Mouse (Mus musculus) CH12.LX (cell line): ENCODE data around the gene Prkar1b. TPM values are rescaled to one million over a fixed set of nuclear protein-coding genes. Genes with fewer than 3 reads are reported as not detected.

Experiments used
- DNase-seq: peaks from one replicate; pipeline ENCODE4 v3.0.0-alpha.2; 2013; ENCODE audit errors: extremely low read depth
- H3K27ac ChIP-seq: 2 replicates; pipeline ENCODE4 v1.5.1; 2012; ENCODE audit warnings: low read depth, mild to moderate bottlenecking, control low read depth, moderate library complexity; ENCODE audit not compliant: insufficient read depth
- H3K27me3 ChIP-seq: replicated peaks from 2 replicates; pipeline ENCODE3; 2012; ENCODE audit warnings: inconsistent platforms
- H3K36me3 ChIP-seq, 2 experiments: replicated peaks in 1 of 2; 2 replicates each; pipeline versions ENCODE3 to v1.6.1; 2012; ENCODE audit warnings: inconsistent platforms in 1 of 2, low read length in 1 of 2, mild to moderate bottlenecking in 1 of 2, mixed read lengths in 1 of 2, moderate library complexity in 1 of 2; ENCODE audit not compliant: control insufficient read depth in 1 of 2, insufficient read depth in 1 of 2
- H3K4me1 ChIP-seq, 2 experiments: 2 replicates each; pipeline ENCODE4 v1.6.1; 2012; ENCODE audit warnings: inconsistent platforms in 1 of 2, moderate library complexity in 1 of 2; ENCODE audit not compliant: insufficient read depth in 2 of 2, control insufficient read depth in 1 of 2
- H3K4me2 ChIP-seq: 2 replicates; pipeline ENCODE4 v1.6.1; 2012; ENCODE audit warnings: low read depth, mild to moderate bottlenecking, control low read depth; ENCODE audit not compliant: poor library complexity, insufficient read depth, severe bottlenecking
- H3K4me3 ChIP-seq, 3 experiments: fragments of 150-350 bp in 1 of 3; sonication (generic) in 1 of 3; replicated peaks in 1 of 3; 2 replicates each; pipeline versions ENCODE3 to v1.5.1; 2011 to 2012; ENCODE audit warnings: low read depth in 2 of 3, low read length in 2 of 3, mild to moderate bottlenecking in 2 of 3, moderate library complexity in 2 of 3, control low read depth in 1 of 3, improper control_type of control experiment in 1 of 3, inconsistent platforms in 1 of 3, mixed read lengths in 1 of 3; ENCODE audit not compliant: poor library complexity in 1 of 3
- H3K79me2 ChIP-seq: replicated peaks from 2 replicates; pipeline ENCODE4 v1.6.1; 2012; ENCODE audit warnings: mild to moderate bottlenecking, moderate library complexity; ENCODE audit not compliant: control insufficient read depth, poor library complexity, insufficient read depth, severe bottlenecking; ENCODE audit errors: extremely low read depth
- H3K9ac ChIP-seq: 2 replicates; pipeline ENCODE4 v1.6.1; 2012; ENCODE audit warnings: low read depth, mild to moderate bottlenecking, control low read depth, moderate library complexity; ENCODE audit not compliant: insufficient read depth
- H3K9me3 ChIP-seq: replicated peaks from 2 replicates; pipeline ENCODE3; 2012; ENCODE audit warnings: low read length, inconsistent platforms, mixed read lengths
- BHLHE40 ChIP-seq: IDR thresholded peaks from 2 replicates; pipeline ENCODE4 v1.6.1; 2011; ENCODE audit warnings: mild to moderate bottlenecking, low read depth, low read length, improper control_type of control experiment
- CTCF ChIP-seq, 2 experiments: IDR thresholded peaks in 1 of 2; conservative IDR thresholded peaks in 1 of 2; 2 replicates each; pipeline ENCODE4 v1.5.1; 2011 to 2012; ENCODE audit warnings: low read depth in 2 of 2, low read length in 2 of 2, improper control_type of control experiment in 1 of 2, inconsistent platforms in 1 of 2, mild to moderate bottlenecking in 1 of 2, moderate library complexity in 1 of 2
- GABPA ChIP-seq: IDR thresholded peaks from 2 replicates; pipeline ENCODE4 v1.6.1; 2012; ENCODE audit warnings: low read depth, low read length, improper control_type of control experiment, inconsistent platforms; ENCODE audit not compliant: insufficient replicate concordance
- IRF4 ChIP-seq: IDR thresholded peaks from 2 replicates; pipeline ENCODE4 v1.6.1; 2014; ENCODE audit warnings: low read depth, mild to moderate bottlenecking, inconsistent platforms, low read length, improper control_type of control experiment
- JUN ChIP-seq: IDR thresholded peaks from 2 replicates; pipeline ENCODE4 v1.6.1; 2011; ENCODE audit warnings: low read depth, mild to moderate bottlenecking, low read length, improper control_type of control experiment, moderate library complexity; ENCODE audit not compliant: insufficient read depth
- KAT2A ChIP-seq: IDR thresholded peaks from 2 replicates; pipeline ENCODE4 v1.6.1; 2012; ENCODE audit warnings: low read length, improper control_type of control experiment, inconsistent platforms; ENCODE audit not compliant: insufficient replicate concordance
- MAFK ChIP-seq: IDR thresholded peaks from 2 replicates; pipeline ENCODE4 v1.6.1; 2011; ENCODE audit warnings: low read length, improper control_type of control experiment; ENCODE audit not compliant: insufficient replicate concordance
- MAZ ChIP-seq: IDR thresholded peaks from 2 replicates; pipeline ENCODE4 v1.6.1; 2012; ENCODE audit warnings: low read depth, mild to moderate bottlenecking, inconsistent platforms, low read length, improper control_type of control experiment, moderate library complexity
- MYC ChIP-seq: IDR thresholded peaks from 2 replicates; pipeline ENCODE4 v1.6.1; 2011; ENCODE audit warnings: low read depth, mild to moderate bottlenecking, improper control_type of control experiment, low read length
- NRF1 ChIP-seq: IDR thresholded peaks from 2 replicates; pipeline ENCODE4 v1.6.1; 2014; ENCODE audit warnings: low read depth, mild to moderate bottlenecking, inconsistent platforms, low read length, improper control_type of control experiment, moderate library complexity
- PAX5 ChIP-seq: IDR thresholded peaks from 2 replicates; pipeline ENCODE4 v1.6.1; 2012; ENCODE audit warnings: low read length, inconsistent platforms, mixed read lengths
- POLR2A ChIP-seq: IDR thresholded peaks from 2 replicates; pipeline ENCODE4 v1.6.1; 2011; ENCODE audit warnings: low read depth, mild to moderate bottlenecking, improper control_type of control experiment, low read length
- POLR2AphosphoS2 ChIP-seq: IDR thresholded peaks from 2 replicates; pipeline ENCODE4 v1.6.1; 2011; ENCODE audit warnings: low read depth, low read length, improper control_type of control experiment
- RCOR1 ChIP-seq: conservative IDR thresholded peaks from 2 replicates; pipeline ENCODE4 v1.6.1; 2012; ENCODE audit warnings: low read depth, mild to moderate bottlenecking, inconsistent platforms, low read length, improper control_type of control experiment
- SIN3A ChIP-seq: IDR thresholded peaks from 2 replicates; pipeline ENCODE4 v1.6.1; 2012; ENCODE audit warnings: low read length, improper control_type of control experiment, inconsistent platforms
- SMC3 ChIP-seq: IDR thresholded peaks from 2 replicates; pipeline ENCODE4 v1.6.1; 2011; ENCODE audit warnings: low read depth, low read length, improper control_type of control experiment
- TCF12 ChIP-seq: IDR thresholded peaks from 2 replicates; pipeline ENCODE4 v1.6.1; 2014; ENCODE audit warnings: low read depth, mild to moderate bottlenecking, inconsistent platforms, low read length, improper control_type of control experiment
- USF2 ChIP-seq: conservative IDR thresholded peaks from 2 replicates; pipeline ENCODE4 v1.6.1; 2011; ENCODE audit warnings: low read depth, low read length, improper control_type of control experiment
- ZKSCAN1 ChIP-seq: IDR thresholded peaks from 2 replicates; pipeline ENCODE4 v1.6.1; 2012; ENCODE audit warnings: low read depth, inconsistent platforms, low read length, improper control_type of control experiment, borderline replicate concordance
- ZNF384 ChIP-seq: IDR thresholded peaks from 2 replicates; pipeline ENCODE4 v1.6.1; 2012; ENCODE audit warnings: low read depth, low read length, improper control_type of control experiment, inconsistent platforms
- dilution Hi-C: fragments of 300-500 bp; cut with MboI; formaldehyde crosslinking; loops from 2 replicates; pipeline ENCODE4 v1.14.3; 2020; ENCODE audit warnings: low sequenced_read_pairs; ENCODE audit not compliant: extremely low pct_unique_long_range_greater_than_20kb, extremely low pct_ligation_motif_present
- in situ Hi-C: fragments of 300-500 bp; cut with MboI; formaldehyde crosslinking; loops from 3 replicates; pipeline ENCODE4 v1.14.3; 2019; ENCODE audit warnings: low sequenced_read_pairs, low pct_ligation_motif_present, low pct_unique_long_range_greater_than_20kb, mixed read lengths
- polyA plus RNA-seq: library from polyadenylated mRNA; unstranded; fragments of >175 nt; gene quantifications from 2 replicates; pipeline ENCODE4 v1.2.1, GENCODE M21; 2012; ENCODE audit warnings: low read depth; ENCODE audit not compliant: insufficient read length
- total RNA-seq, 2 experiments: library from RNA; depleted of rRNA; stranded (reverse); fragments of 300-350 nt in 1 of 2; fragments of >200 nt in 1 of 2; gene quantifications; 2 replicates each; pipeline ENCODE4 v1.2.3; 2012 to 2014

Gene Prkar1b
- total and polyA plus RNA-seq, 3 experiments = not detected

DNA sequence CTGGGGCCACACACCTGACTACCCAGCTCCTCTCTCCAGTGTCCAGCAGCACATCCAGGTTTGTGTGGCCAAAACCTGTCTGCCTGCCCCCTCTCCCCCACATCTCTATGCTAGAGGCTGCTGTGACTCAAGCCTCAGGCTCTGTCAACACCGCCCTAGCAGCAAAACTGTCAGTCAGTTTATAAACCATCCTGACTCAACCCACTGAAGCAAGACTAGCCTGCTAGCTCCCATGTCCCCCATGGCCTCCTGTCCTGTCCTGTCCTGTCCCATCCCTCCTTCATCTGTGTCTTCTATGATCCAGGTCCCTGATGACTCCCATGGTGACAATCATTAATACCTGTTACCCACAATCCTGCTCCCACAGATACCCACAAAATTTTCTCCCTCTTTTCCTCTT lies 59.6 kb downstream of the Prkar1b start:
- Histone ChIP-seq H3K4me1 (peaks cover 0 to under 1% of the 10 kb centered on the region in 2 experiments; a peak in 1 of 4 replicates), H3K36me3 (no peaks in the 10 kb centered on the region), H3K9ac (no peak overlapping the region), H3K4me3 (no peak overlapping the region), H3K4me2 (no peak overlapping the region), H3K27me3 (no peaks in the 10 kb centered on the region), H3K79me2 (no peaks in the 10 kb centered on the region), H3K9me3 (peaks cover 4% of the 10 kb centered on the region), H3K27ac (no peak overlapping the region)
- in situ Hi-C loops = no loop called here
- TF ChIP-seq RCOR1 (no peak), SIN3A (no peak), POLR2A (no peak), BHLHE40 (no peak), MAFK (no peak), MYC (no peak), ZKSCAN1 (no peak), USF2 (no peak), ZNF384 (no peak), POLR2AphosphoS2 (no peak), KAT2A (no peak), JUN (no peak), PAX5 (no peak), IRF4 (no peak), MAZ (no peak), TCF12 (no peak), GABPA (no peak), SMC3 (no peak)
- dilution Hi-C loops = no loop called here
- no peak for DNase-seq

DNA sequence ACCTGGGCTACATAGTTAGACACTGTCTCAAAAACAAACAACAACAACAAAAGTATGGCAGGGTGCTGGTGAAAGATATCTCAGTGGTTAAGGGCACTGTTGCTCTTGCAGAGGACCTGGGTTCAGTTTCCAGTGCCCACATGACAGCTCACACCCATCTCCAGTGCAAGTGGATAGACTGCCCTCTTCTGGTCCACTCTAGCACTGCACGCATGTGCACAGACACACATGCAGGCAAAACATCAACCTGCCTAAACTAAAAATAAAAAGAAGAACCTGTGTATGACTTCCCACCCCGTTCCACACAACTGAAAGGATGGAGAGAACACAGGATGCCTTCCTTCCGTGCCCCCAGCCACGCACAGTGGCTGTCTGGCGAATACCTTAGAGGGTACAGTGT lies 61.6 kb downstream of the Prkar1b start:
- Histone ChIP-seq H3K79me2 (no peaks in the 10 kb centered on the region), H3K9ac (no peak overlapping the region), H3K27ac (no peak overlapping the region), H3K4me1 (peaks cover 2 to 20% of the 10 kb centered on the region in 2 experiments; a peak in 3 of 4 replicates), H3K4me2 (no peak overlapping the region), H3K27me3 (no peaks in the 10 kb centered on the region), H3K36me3 (no peaks in the 10 kb centered on the region), H3K9me3 (peaks cover 4% of the 10 kb centered on the region), H3K4me3 (no peak overlapping the region)
- peak; percentile 21 for DNase-seq
- dilution Hi-C loops (no loop called here), in situ Hi-C loops (no loop called here)
- TF ChIP-seq CTCF (conservative IDR thresholded peaks at IDR 0.05 in 1 of 2, IDR thresholded peaks at IDR 0.05 in 1 of 2; ENCODE audit: low read depth in 2 of 2, low read length in 2 of 2) (peak; percentile 18 to 48; a peak in 3 of 4 replicates), SMC3 (peak; percentile 29), NRF1 (no peak), MAZ (no peak)
